Mouse (Mus musculus) left cerebral cortex, adult 6 months (tissue): ENCODE data around the gene P2rx3. TPM values are rescaled to one million over a fixed set of nuclear protein-coding genes. Genes with fewer than 3 reads are reported as not detected.

Experiments
- long read RNA-seq, 2 experiments: library from polyadenylated mRNA; unstranded; transcript quantifications; one replicate each; pipeline ENCODE4 v2.0.0; 2019 to 2020
- polyA plus RNA-seq: library from polyadenylated mRNA; unstranded; fragments of <200 nt; fragmentation: Nextera tagmentation; gene quantifications from 2 replicates; pipeline ENCODE4 v1.2.3, GENCODE M21; 2021

The P2rx3 gene
- polyA plus RNA-seq = 0.28 and 0.43 TPM in 2 replicates
- long read RNA-seq, experiment 1, partial matches to known transcripts = 0 of 4 reads
- long read RNA-seq, experiment 1, other reads (novel, unspliced or antisense) = 2 of 4 reads
- long read RNA-seq, experiment 2 = 0 reads

GRCm38 (mm10) chr2:85037047-85038026 is at the start of gene P2rx3, which contains the start of gene Ssrp1:
Gene P2rx3 (minus strand): TSS chr2:85037462.
Gene Ssrp1 (plus strand): TSS chr2:85037234.

GRCm38 (mm10) chr2:85047596-85048167 is 10.4 kb upstream of the P2rx3 start, which contains the start of gene Tnks1bp1:
Gene Tnks1bp1 (plus strand): TSS chr2:85048022.

GRCm38 (mm10) chr2:84987930-84988329 is 49.3 kb downstream of the P2rx3 start, which contains the start of gene Prg3:
Gene Prg3 (plus strand): TSS chr2:84988215.

GRCm38 (mm10) chr2:84980188-84980587 is 57.1 kb downstream of the P2rx3 start, which contains the start of gene Prg2:
Gene Prg2 (plus strand): TSS chr2:84980461.

Other genes with a start within 250 kb of the P2rx3 start
- 7.5 and 12.5 TPM in 2 replicates for gene Ube2l6, start 238.6 kb downstream of the P2rx3 start, polyA plus RNA-seq
- gene Smtnl1, start 214.8 kb downstream of the P2rx3 start, polyA plus RNA-seq = not detected in 2 replicates
- gene Timm10, start 210.5 kb downstream of the P2rx3 start, polyA plus RNA-seq = 174 and 190 TPM in 2 replicates
- 0.14 and 0.29 TPM in 2 replicates for gene Slc43a1, start 198.6 kb downstream of the P2rx3 start, polyA plus RNA-seq
- 5.6 and 49.3 TPM in 2 replicates for gene Rtn4rl2, start 150.8 kb downstream of the P2rx3 start, polyA plus RNA-seq
- gene Slc43a3, start 100.9 kb downstream of the P2rx3 start, polyA plus RNA-seq = 0.51 and 0.83 TPM in 2 replicates
- gene Prg2, start 57.0 kb downstream of the P2rx3 start, polyA plus RNA-seq = not detected in 2 replicates
- not detected in 2 replicates for gene Prg3, start 49.2 kb downstream of the P2rx3 start, polyA plus RNA-seq
- 29.3 and 42.0 TPM in 2 replicates for gene Ssrp1, start 228 bp downstream of the P2rx3 start, polyA plus RNA-seq
- 5.7 and 7.8 TPM in 2 replicates for gene Tnks1bp1, start 10.6 kb upstream of the P2rx3 start, polyA plus RNA-seq
- 0.13 TPM in 1 of 2 replicates, not detected in the other for gene Aplnr, start 98.8 kb upstream of the P2rx3 start, polyA plus RNA-seq
- 7.2 and 8.3 TPM in 2 replicates for gene Lrrc55, start 159.7 kb upstream of the P2rx3 start, polyA plus RNA-seq